Mouse (Mus musculus): ENCODE results near the gene Acsf3.

The Acsf3 gene

GRCm38 (mm10) chr8:122762731-122763266 is 12.5 kb upstream of the Acsf3 start:
- no peak for DNase-seq (ENCODE audit: low read depth)

GRCm38 (mm10) chr8:122763267-122763738 is 12.0 kb upstream of the Acsf3 start:
- DNase-seq (ENCODE audit: low read depth) = no peak

GRCm38 (mm10) chr8:122764790-122765474 is 10.4 kb upstream of the Acsf3 start:
- DNase-seq (ENCODE audit: low read depth) = peak; percentile 94

- DNase-seq (ENCODE audit: low read depth) = no peak
Measured at GRCm38 (mm10) chr8:122766189-122766588, 9.1 kb upstream of the Acsf3 start.

GRCm38 (mm10) chr8:122766647-122767200 is 8.6 kb upstream of the Acsf3 start:
- no peak for DNase-seq (ENCODE audit: low read depth)

- peak; percentile 35 for DNase-seq (ENCODE audit: low read depth)
Measured at GRCm38 (mm10) chr8:122767229-122767628, 8.1 kb upstream of the Acsf3 start.

GRCm38 (mm10) chr8:122769251-122770058 is 5.8 kb upstream of the Acsf3 start:
- DNase-seq (ENCODE audit: low read depth) = no peak

- DNase-seq (ENCODE audit: low read depth) = no peak
Measured at GRCm38 (mm10) chr8:122772431-122773060, 2.7 kb upstream of the Acsf3 start.

GRCm38 (mm10) chr8:122777701-122778100 is 2.4 kb downstream of the Acsf3 start:
- DNase-seq (ENCODE audit: low read depth) = no peak

GRCm38 (mm10) chr8:122778703-122779239 is 3.5 kb downstream of the Acsf3 start:
- DNase-seq (ENCODE audit: low read depth) = no peak

GRCm38 (mm10) chr8:122779255-122779654 is 4.0 kb downstream of the Acsf3 start:
- no peak for DNase-seq (ENCODE audit: low read depth)

- DNase-seq (ENCODE audit: low read depth) = no peak
Measured at GRCm38 (mm10) chr8:122784756-122785155, 9.5 kb downstream of the Acsf3 start.

- DNase-seq (ENCODE audit: low read depth) = no peak
Measured at GRCm38 (mm10) chr8:122789796-122790195, 14.5 kb downstream of the Acsf3 start.

- no peak for DNase-seq (ENCODE audit: low read depth)
Measured at GRCm38 (mm10) chr8:122793375-122794174, 18.3 kb downstream of the Acsf3 start.

- no peak for DNase-seq (ENCODE audit: low read depth)
Measured at GRCm38 (mm10) chr8:122794175-122794454, 18.8 kb downstream of the Acsf3 start.

- no peak for DNase-seq (ENCODE audit: low read depth)
Measured at GRCm38 (mm10) chr8:122803906-122804761, 28.8 kb downstream of the Acsf3 start.

- no peak for DNase-seq (ENCODE audit: low read depth)
Measured at GRCm38 (mm10) chr8:122805349-122805748, 30.1 kb downstream of the Acsf3 start.

GRCm38 (mm10) chr8:122806956-122807538 is 31.8 kb downstream of the Acsf3 start:
- no peak for DNase-seq (ENCODE audit: low read depth)

- no peak for DNase-seq (ENCODE audit: low read depth)
Measured at GRCm38 (mm10) chr8:122807907-122808306, 32.6 kb downstream of the Acsf3 start.

- no peak for DNase-seq (ENCODE audit: low read depth)
Measured at GRCm38 (mm10) chr8:122810376-122810775, 35.1 kb downstream of the Acsf3 start.

All from 416B (cell line).